Mouse (Mus musculus) olfactory bulb, adult 2 months (tissue): ENCODE measurements around the gene Crtac1.

Source experiments
- CTCF ChIP-seq: fragments of 200-500 bp; IDR thresholded peaks from 2 replicates; pipeline ENCODE4 v1.5.1; 2012; ENCODE audit warnings: low read depth, mild to moderate bottlenecking, low read length, moderate library complexity; ENCODE audit not compliant: insufficient read depth
- POLR2A ChIP-seq: fragments of 200-500 bp; IDR thresholded peaks from 2 replicates; pipeline ENCODE4 v1.6.1; 2012; ENCODE audit warnings: mild to moderate bottlenecking, low read depth, low read length, moderate library complexity; ENCODE audit not compliant: insufficient read depth

DNA sequence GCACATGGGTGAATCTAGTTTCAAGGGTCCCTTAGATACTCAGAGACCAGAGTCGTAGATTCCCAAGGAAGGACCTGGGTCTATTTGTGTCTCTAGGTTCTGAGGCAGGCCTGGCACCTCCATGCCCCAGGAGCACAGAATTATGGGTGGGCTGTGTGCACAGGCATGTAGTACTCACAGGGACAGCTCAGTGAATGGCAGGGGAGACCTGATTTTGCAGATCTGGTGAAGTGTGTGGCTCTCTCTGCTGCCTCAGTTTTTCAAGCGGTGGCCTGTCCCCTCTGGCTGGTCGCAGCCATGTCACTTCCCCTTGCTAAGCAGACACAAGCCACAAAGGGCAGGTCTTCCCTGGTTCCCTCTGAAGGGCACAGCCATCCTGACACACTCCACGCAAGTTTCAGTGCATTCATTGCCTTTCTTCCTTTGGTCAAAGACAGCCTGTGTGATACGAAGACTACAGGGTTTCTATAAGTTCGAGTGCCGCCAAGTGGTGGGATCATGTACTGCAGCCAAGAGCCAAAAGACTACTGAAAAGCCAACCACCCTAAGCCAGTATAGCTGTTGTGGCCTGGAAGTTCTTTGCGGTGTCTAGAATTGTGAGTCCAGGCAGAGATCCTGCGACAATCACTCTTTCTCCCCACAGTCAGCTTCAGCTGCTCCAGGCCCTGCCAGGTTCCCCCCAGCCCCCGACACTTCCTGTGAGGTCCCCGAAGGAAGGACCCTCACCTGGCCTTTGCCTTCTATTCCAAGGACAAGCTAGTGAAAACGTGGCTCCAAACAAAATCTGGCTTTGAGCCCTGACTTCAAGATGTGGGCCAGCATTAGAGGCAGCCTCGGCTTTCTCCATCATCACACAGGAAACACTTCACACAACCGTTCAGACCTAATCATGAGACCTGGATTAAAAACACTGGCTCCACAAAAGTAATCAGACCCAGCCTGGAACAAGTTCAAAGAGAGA, 159.3 kb downstream of the Crtac1 start:
- TF ChIP-seq CTCF = no peak; the same call in 1 of the 2 replicates
- TF ChIP-seq POLR2A = no peak
